Mouse (Mus musculus) midbrain, postnatal 0 days (tissue): ENCODE measurements at regions not wholly inside any gene's neighbourhood (a gene's known extent, or its start where the extent isn't known, plus 50 kb on each side); places are given as distances from the start of the nearest gene placed in this dataset.

Source experiments
- ATAC-seq: fragments of 200-750 bp; cut with Nextera tagmentation; 2 replicates; pipeline ENCODE4 v1.8.0; 2017; ENCODE audit warnings: moderate number of reproducible peaks, mild to moderate bottlenecking, moderate TSS enrichment, moderate library complexity; ENCODE audit not compliant: low FRiP score
- DNase-seq: peaks from one replicate; pipeline ENCODE4 v3.0.0-alpha.2; 2015; ENCODE audit warnings: low spot score
- H3K27ac ChIP-seq: fragments of 300-500 bp; sonication (generic); 2 replicates; pipeline ENCODE4 v1.5.1; 2014; ENCODE audit warnings: low read depth, mild to moderate bottlenecking, low read length, mixed read lengths
- H3K27me3 ChIP-seq: fragments of 300-500 bp; sonication (generic); 2 replicates; pipeline ENCODE4 v1.6.1; 2014; ENCODE audit warnings: low read length, control low read depth, mixed read lengths; ENCODE audit not compliant: insufficient read depth
- H3K36me3 ChIP-seq: fragments of 300-500 bp; sonication (generic); 2 replicates; pipeline ENCODE4 v1.6.1; 2014; ENCODE audit warnings: low read length, control low read depth, mixed read lengths; ENCODE audit not compliant: insufficient read depth
- H3K4me1 ChIP-seq: fragments of 300-500 bp; sonication (generic); 2 replicates; pipeline ENCODE4 v1.6.1; 2014; ENCODE audit warnings: mild to moderate bottlenecking, control low read depth, antibody characterized with exemption, low read length, mixed read lengths; ENCODE audit not compliant: insufficient read depth
- H3K4me2 ChIP-seq: fragments of 300-500 bp; sonication (generic); 2 replicates; pipeline ENCODE4 v1.6.1; 2014; ENCODE audit warnings: low read depth, mild to moderate bottlenecking, low read length, mixed read lengths; ENCODE audit not compliant: poor library complexity, severe bottlenecking
- H3K4me3 ChIP-seq: fragments of 300-500 bp; sonication (generic); 2 replicates; pipeline ENCODE4 v1.5.1; 2014; ENCODE audit warnings: low read depth, mild to moderate bottlenecking, low read length, moderate library complexity
- H3K9ac ChIP-seq: fragments of 300-500 bp; sonication (generic); replicated peaks from 2 replicates; pipeline ENCODE4 v1.6.1; 2014; ENCODE audit warnings: mild to moderate bottlenecking, low read length, moderate library complexity, mixed read lengths; ENCODE audit not compliant: poor library complexity, severe bottlenecking
- H3K9me3 ChIP-seq: fragments of 300-500 bp; sonication (generic); 2 replicates; pipeline ENCODE4 v1.6.1; 2016; ENCODE audit warnings: low read length, control low read depth
- CTCF ChIP-seq: IDR thresholded peaks from 2 replicates; pipeline ENCODE4 v1.5.1; 2016; ENCODE audit warnings: antibody characterized with exemption, mild to moderate bottlenecking
- WGBS: fragments of 180-500 bp; shearing (Covaris S2); extraction: QIAGEN DNeasy Blood & Tissue Kit; methylation state at CpG from one replicate; pipeline ENCODE4 v1.1.7; 2014; 5-methylcytosine and 5-hydroxymethylcytosine counted together

GRCm38 (mm10) chr3:8734096-8734495, 875.8 kb downstream of the Zfp704 start:
- no peak for ATAC-seq

DNA sequence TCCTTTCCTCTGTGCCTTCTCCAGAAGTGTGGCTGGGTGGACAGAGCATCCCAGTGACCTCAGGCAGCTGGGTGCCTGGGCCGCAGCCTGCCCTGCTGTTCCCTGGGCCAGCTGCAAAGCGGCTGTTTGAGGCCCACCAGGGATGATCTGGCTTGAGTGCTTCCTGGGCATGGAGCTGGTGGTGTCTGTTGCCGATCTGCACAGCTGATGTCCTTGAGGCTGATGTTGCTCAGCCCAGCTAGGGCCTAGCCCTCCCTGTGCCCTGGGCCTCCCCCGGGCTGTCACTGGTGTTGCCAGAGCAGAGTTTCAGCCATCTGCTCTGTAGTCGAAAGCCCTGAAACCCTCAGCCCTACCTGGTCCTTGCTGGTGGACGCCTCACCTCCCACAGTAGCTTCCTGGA, 878.5 kb downstream of the Zfp704 start:
- Histone ChIP-seq H3K27me3 (no peaks in the 10 kb centered on the region), H3K4me3 (no peak overlapping the region), H3K4me2 (no peak overlapping the region), H3K27ac (no peak overlapping the region), H3K9me3 (no peaks in the 10 kb centered on the region), H3K36me3 (no peaks in the 10 kb centered on the region), H3K9ac (no peak overlapping the region), H3K4me1 (no peaks in the 10 kb centered on the region)
- 83% methylated on average over 6 of the region's 6 CpGs for WGBS
- DNase-seq = no peak
- no peak for TF ChIP-seq CTCF
- ATAC-seq = no peak

More at GRCm38 (mm10) chr3:8734096-8734495, 875.8 kb downstream of the Zfp704 start:
- no peak for TF ChIP-seq CTCF
- Histone ChIP-seq H3K9ac (no peak overlapping the region), H3K4me1 (no peaks in the 10 kb centered on the region), H3K9me3 (no peaks in the 10 kb centered on the region), H3K4me3 (no peak overlapping the region), H3K27me3 (no peaks in the 10 kb centered on the region), H3K36me3 (no peaks in the 10 kb centered on the region), H3K27ac (no peak overlapping the region), H3K4me2 (no peak overlapping the region)
- no peak for DNase-seq
- WGBS = 80% methylated on average over 3 of the region's 3 CpGs

DNA sequence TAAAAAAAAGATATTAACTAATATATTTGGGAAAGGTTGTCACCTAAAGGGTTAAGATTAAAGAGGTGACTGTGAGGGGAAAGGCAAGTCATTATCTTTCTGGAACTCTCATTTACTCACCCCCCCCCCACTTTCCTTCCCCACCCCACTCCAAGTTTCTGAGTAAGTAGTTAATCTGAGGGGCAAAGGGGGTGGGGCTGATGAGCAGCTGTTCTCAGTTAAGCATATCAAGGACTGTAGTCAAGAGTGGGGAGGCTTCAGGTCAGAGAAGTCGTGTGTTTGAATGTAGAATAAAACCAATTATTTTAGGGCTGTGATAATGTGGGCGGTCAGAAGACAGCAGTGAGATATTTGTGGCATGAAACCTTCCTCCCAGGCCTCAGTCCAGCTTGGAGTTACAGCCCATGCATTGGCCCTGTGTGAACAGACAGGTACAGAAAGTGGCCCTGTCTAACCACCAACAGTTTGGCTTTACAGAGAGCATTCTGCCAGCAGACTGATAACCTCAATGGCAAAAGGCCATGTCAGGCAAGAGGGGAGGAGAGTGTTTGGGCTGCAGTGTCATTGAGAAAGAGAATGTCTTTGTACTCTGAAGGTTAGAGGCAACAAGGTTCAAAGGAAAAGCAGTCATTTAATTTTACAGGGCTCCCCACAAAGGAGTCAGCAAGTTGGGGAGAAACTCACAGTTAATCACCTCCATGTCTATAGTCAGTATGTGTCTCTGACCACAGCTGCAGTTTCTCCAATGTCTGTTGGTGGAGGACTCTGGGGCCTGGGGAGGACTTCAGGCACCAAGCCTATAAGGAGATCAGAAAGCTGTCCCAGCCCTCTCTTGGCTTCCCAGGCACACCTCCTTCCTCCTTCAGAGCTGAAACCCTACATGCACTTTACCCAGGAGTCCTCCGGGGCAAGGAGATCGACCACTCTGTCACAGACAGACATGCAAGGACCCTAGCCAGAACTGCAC, 888.0 kb downstream of the Zfp704 start:
- Histone ChIP-seq H3K27me3 (no peaks in the 10 kb centered on the region), H3K9ac (no peak overlapping the region), H3K27ac (no peak overlapping the region), H3K4me1 (peaks cover 4% of the 10 kb centered on the region), H3K4me2 (no peak overlapping the region), H3K9me3 (no peaks in the 10 kb centered on the region), H3K36me3 (no peaks in the 10 kb centered on the region), H3K4me3 (no peak overlapping the region)
- ATAC-seq (no peak), DNase-seq (no peak)
- TF ChIP-seq CTCF = no peak
- 69% methylated on average over 4 of the region's 4 CpGs for WGBS

DNA sequence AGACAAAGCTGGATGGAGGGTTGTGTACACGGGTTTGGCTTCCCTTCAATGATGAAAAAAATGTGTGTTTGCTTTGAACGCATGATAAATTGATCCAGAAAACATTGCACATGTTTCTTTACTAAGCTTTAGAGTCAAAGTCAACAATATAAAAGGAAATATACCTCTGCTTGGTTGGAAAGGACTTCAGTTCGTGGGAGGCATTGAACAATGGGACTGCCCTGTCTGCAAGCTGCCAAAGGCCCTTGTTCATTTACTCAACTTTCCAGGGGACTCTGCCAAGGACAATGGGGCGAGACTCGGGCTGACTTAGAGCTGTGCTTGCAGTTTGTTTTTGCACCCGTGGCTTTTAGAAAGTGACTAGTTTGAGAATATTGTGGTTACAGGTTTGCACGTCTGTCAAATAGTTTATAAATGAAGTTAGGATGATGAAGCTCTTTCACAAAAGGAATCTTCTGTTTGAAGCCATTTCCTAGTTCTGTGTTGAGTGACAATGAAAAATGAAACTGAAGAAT, 889.2 kb downstream of the Zfp704 start:
- Histone ChIP-seq H3K4me3 (no peak overlapping the region), H3K9me3 (no peaks in the 10 kb centered on the region), H3K27ac (no peak overlapping the region), H3K4me1 (peaks cover 5% of the 10 kb centered on the region), H3K27me3 (no peaks in the 10 kb centered on the region), H3K9ac (no peak overlapping the region), H3K36me3 (no peaks in the 10 kb centered on the region), H3K4me2 (no peak overlapping the region)
- DNase-seq (no peak), ATAC-seq (no peak)
- TF ChIP-seq CTCF = no peak
- WGBS = 63% methylated on average over 7 of the region's 7 CpGs

DNA sequence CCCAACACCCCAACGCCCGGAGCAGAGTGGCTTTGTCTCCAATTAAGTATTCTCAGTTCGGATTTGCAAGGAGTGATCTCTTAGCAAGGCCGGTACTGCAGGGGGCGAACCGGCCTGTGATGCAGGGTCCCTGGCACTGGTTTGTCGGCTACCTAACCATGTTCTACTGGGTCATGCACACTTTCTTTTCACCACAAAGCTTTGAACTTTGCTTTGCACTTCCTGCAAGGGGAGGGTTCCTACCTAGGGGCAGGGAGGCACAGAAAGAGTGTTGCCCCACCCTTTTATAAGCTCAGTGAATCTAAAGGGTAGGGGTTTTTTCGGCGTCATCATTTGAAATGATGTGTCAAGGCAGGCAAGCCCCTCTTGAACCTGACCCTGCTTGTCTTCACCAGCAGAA, 891.7 kb downstream of the Zfp704 start:
- no peak overlapping the region for H3K9ac ChIP-seq
- H3K4me3 ChIP-seq = no peak overlapping the region
- H3K4me2 ChIP-seq = no peak overlapping the region
- 13% methylated on average over 9 of the region's 9 CpGs for WGBS
- TF ChIP-seq CTCF = no peak
- no peak overlapping the region for H3K27ac ChIP-seq
- no peaks in the 10 kb centered on the region for H3K36me3 ChIP-seq
- peaks cover 5% of the 10 kb centered on the region for H3K4me1 ChIP-seq
- DNase-seq (no peak), ATAC-seq (no peak)
- H3K9me3 ChIP-seq = no peaks in the 10 kb centered on the region
- no peaks in the 10 kb centered on the region for H3K27me3 ChIP-seq

DNA sequence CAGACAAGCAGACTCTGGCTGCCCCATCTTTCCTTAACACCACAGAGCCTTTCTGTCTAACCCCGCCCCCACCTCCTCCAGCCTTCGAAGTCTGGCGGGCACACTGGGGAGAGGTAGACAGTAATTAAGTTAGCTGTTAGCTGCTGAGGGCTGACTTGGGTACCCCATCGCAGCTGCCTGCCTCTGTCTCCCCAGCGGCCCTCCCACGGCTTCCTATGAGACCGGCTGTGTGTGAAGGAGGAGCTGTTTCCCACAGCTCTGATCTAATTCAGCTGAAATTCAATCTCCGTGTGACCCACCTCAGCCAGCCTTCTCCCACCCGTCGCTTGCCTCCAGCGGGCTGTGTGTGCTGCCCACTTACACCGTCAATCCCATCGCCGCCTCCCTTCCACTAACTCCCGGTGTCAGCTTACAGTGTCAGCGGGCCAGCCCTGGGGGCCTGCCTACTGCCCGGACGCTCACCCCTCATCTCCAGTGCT, 892.5 kb downstream of the Zfp704 start:
- Histone ChIP-seq H3K4me1 (peaks cover 5% of the 10 kb centered on the region), H3K4me3 (peak overlapping the region; percentile 22), H3K27me3 (no peaks in the 10 kb centered on the region), H3K36me3 (no peaks in the 10 kb centered on the region), H3K9me3 (no peaks in the 10 kb centered on the region), H3K27ac (no peak overlapping the region), H3K9ac (peak overlapping the region; percentile 30; the same call in 1 of the 2 replicates), H3K4me2 (peak overlapping the region; percentile 63)
- peak; percentile 31 for DNase-seq
- under 1% methylated on average over 18 of the region's 18 CpGs for WGBS
- ATAC-seq = 0 out of 2 replicates have a peak, but pooled peaks have one; percentile 52
- TF ChIP-seq CTCF = no peak
